Mouse (Mus musculus): ENCODE results near the gene Myom3. TPM values are rescaled to one million over a fixed set of nuclear protein-coding genes. Genes with fewer than 3 reads are reported as not detected.

Gene Myom3
- polyA plus RNA-seq, 1 experiment = 0.26 TPM

DNA sequence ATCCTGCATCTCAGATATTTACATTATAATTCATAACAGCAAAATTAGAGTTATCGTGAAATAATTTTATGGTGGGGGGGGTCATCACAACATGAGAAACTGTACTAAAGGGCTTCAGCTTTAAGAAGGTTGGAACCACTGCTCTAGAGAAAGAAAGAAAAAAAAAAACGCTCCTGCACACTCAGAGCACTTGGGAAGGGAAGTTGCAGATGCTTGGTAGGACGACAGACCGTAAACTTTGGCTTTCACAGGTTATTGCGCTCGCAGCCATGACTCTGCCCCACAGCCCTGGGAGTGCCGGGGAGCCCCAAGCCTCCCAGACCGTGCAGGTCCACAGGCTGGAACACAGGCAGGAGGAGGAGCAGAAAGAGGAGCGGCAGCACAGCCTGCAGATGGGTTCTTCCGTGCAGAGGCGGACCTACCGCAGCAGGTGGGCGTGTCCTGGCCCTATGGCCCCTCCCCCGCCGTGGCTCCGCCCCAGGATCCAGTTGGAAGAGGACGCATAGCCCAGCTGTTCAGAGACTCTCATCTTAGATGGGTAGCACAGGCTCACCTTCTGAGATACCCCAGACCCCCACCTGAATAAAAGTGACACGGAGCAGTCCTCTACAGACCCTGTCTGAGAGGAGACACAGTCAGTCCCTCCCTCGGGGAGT, 2.9 kb downstream of the Myom3 start:
- no peaks in the 10 kb centered on the region; the same call in 1 of the 2 replicates for H3K27me3 ChIP-seq (ENCODE audit: control insufficient read depth, insufficient read depth, low read length)
- no peak overlapping the region for H3K4me3 ChIP-seq (replicated peaks; ENCODE audit: insufficient read depth, low read depth, low read length)
- peak in 1 of 2 experiments; percentile 15 for DNase-seq
- no peak overlapping the region for H3K27ac ChIP-seq (ENCODE audit: insufficient read depth, low read length)
- H3K4me1 ChIP-seq (ENCODE audit: control insufficient read depth, insufficient read depth, low read length) = 0 out of 2 replicates have a peak, but pooled peaks cover 3% of the 10 kb centered on the region
- TF ChIP-seq CTCF (IDR thresholded peaks at IDR 0.05; ENCODE audit: borderline replicate concordance, insufficient read depth, low read depth, low read length) (no peak), POLR2A (IDR thresholded peaks at IDR 0.05; ENCODE audit: borderline replicate concordance, insufficient read depth, low read length) (no peak)
- WGBS = 12% methylated on average over 19 of the region's 19 CpGs

- no peaks in the 10 kb centered on the region; the same call in 1 of the 2 replicates for H3K27me3 ChIP-seq (ENCODE audit: control insufficient read depth, insufficient read depth, low read length)
- no peak for DNase-seq
- TF ChIP-seq CTCF (IDR thresholded peaks at IDR 0.05; ENCODE audit: borderline replicate concordance, insufficient read depth, low read depth, low read length) (no peak), POLR2A (IDR thresholded peaks at IDR 0.05; ENCODE audit: borderline replicate concordance, insufficient read depth, low read length) (no peak)
- H3K27ac ChIP-seq (ENCODE audit: insufficient read depth, low read length) = no peak overlapping the region
- 85% methylated on average over 13 of the region's 13 CpGs for WGBS
- no peak overlapping the region for H3K4me3 ChIP-seq (replicated peaks; ENCODE audit: insufficient read depth, low read depth, low read length)
- 0 out of 2 replicates have a peak, but pooled peaks cover 3% of the 10 kb centered on the region for H3K4me1 ChIP-seq (ENCODE audit: control insufficient read depth, insufficient read depth, low read length)
Observed at GRCm38 (mm10) chr4:135764700-135765099, 5.2 kb downstream of the Myom3 start.

DNA sequence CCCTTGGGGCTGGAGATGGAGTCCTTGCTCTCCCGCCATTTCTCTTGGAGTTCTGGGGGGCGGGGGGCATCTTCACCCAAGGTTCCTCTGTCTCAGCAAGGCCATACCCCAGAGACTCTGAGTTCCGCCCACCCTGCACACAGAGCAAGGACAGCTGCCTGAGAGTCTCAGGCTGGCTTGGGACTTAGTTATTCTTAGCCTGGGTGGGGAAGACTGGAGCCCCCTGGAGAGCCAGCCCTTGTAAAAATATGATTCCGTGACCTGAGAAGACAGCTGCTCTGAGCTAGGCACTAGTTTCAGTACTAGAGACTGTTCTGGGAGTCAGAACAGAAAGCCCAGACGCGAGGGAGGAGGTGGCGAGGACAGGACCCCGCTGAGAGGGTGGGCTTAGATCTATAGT, 6.2 kb downstream of the Myom3 start:
- no peak for TF ChIP-seq POLR2A (IDR thresholded peaks at IDR 0.05; ENCODE audit: borderline replicate concordance, insufficient read depth, low read length)
- TF ChIP-seq CTCF (IDR thresholded peaks at IDR 0.05; ENCODE audit: borderline replicate concordance, insufficient read depth, low read depth, low read length) = no peak
- DNase-seq = no peak
- Histone ChIP-seq H3K27ac (ENCODE audit: insufficient read depth, low read length) (no peak overlapping the region), H3K4me1 (ENCODE audit: control insufficient read depth, insufficient read depth, low read length) (0 out of 2 replicates have a peak, but pooled peaks cover 3% of the 10 kb centered on the region), H3K27me3 (ENCODE audit: control insufficient read depth, insufficient read depth, low read length) (no peaks in the 10 kb centered on the region; the same call in 1 of the 2 replicates), H3K4me3 (replicated peaks; ENCODE audit: insufficient read depth, low read depth, low read length) (no peak overlapping the region)
- 68% methylated on average over 8 of the region's 8 CpGs for WGBS

- DNase-seq = peak in 1 of 2 experiments; percentile 19
- 15% methylated on average over 3 of the region's 3 CpGs for WGBS
- Histone ChIP-seq H3K4me1 (ENCODE audit: control insufficient read depth, insufficient read depth, low read length) (no peaks in the 10 kb centered on the region), H3K27ac (ENCODE audit: insufficient read depth, low read length) (no peak overlapping the region), H3K4me3 (replicated peaks; ENCODE audit: insufficient read depth, low read depth, low read length) (no peak overlapping the region), H3K27me3 (ENCODE audit: control insufficient read depth, insufficient read depth, low read length) (no peaks in the 10 kb centered on the region; the same call in 1 of the 2 replicates)
- TF ChIP-seq POLR2A (IDR thresholded peaks at IDR 0.05; ENCODE audit: borderline replicate concordance, insufficient read depth, low read length) (no peak), CTCF (IDR thresholded peaks at IDR 0.05; ENCODE audit: borderline replicate concordance, insufficient read depth, low read depth, low read length) (no peak)
Observed at GRCm38 (mm10) chr4:135766976-135767375, 7.5 kb downstream of the Myom3 start.

DNA sequence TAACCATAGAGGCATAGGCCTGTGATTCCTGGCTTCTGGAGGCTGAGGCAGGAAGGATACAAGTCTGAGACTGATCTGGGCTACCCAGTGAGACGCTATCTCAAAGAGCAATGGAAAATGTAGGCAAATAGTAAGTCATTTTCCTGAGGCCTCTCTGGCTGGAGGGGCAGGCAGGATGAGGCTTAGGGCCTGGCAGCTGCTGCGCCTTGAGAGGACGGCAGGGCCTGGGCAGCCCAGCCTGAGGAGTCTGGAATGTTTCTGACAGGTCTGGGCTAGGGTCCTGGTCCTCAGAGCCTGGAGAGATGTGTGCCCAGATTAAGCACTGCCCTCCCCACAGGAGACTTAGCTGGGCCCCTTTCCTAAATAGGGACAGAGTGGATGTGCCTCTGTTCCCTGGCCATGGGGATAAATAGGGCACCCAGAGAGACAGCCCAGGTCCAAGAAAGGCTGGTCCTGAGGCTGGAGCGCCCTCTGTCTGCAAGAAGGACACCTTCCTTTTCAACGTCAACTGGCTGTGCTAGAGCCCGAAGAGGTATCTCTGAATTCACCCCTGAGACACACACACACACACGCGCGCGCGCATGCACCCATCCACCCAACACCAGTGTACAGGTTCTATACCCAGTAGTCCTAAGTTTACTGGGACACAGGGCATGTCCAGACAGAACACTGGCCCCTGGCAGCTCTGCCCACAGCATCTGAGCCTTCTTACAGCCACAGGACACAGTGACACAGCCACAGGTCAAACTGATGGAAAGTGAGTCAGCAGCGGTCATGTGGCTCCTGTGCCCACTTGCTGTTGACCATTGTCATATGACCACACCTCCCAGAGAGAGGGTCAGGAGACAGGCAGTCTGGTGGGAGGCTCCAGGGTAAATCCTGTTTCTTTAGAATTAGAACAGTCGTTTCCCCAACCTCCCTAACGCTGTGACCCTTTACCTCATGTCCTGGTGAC, 9.3 kb downstream of the Myom3 start:
- TF ChIP-seq POLR2A (IDR thresholded peaks at IDR 0.05; ENCODE audit: borderline replicate concordance, insufficient read depth, low read length) (no peak), CTCF (IDR thresholded peaks at IDR 0.05; ENCODE audit: borderline replicate concordance, insufficient read depth, low read depth, low read length) (peak; percentile 68)
- DNase-seq = peak; percentile 24 to 37
- H3K4me3 ChIP-seq (replicated peaks; ENCODE audit: insufficient read depth, low read depth, low read length) = no peak overlapping the region
- H3K27ac ChIP-seq (ENCODE audit: insufficient read depth, low read length) = no peak overlapping the region
- H3K27me3 ChIP-seq (ENCODE audit: control insufficient read depth, insufficient read depth, low read length) = no peaks in the 10 kb centered on the region
- no peaks in the 10 kb centered on the region for H3K4me1 ChIP-seq (ENCODE audit: control insufficient read depth, insufficient read depth, low read length)
- WGBS = 65% methylated on average over 14 of the region's 14 CpGs

GRCm38 (mm10) chr4:135770611-135771305, 11.2 kb downstream of the Myom3 start:
- TF ChIP-seq CTCF (IDR thresholded peaks at IDR 0.05; ENCODE audit: borderline replicate concordance, insufficient read depth, low read depth, low read length) (no peak), POLR2A (IDR thresholded peaks at IDR 0.05; ENCODE audit: borderline replicate concordance, insufficient read depth, low read length) (no peak)
- Histone ChIP-seq H3K4me3 (replicated peaks; ENCODE audit: insufficient read depth, low read depth, low read length) (no peak overlapping the region), H3K27ac (ENCODE audit: insufficient read depth, low read length) (no peak overlapping the region), H3K27me3 (ENCODE audit: control insufficient read depth, insufficient read depth, low read length) (no peaks in the 10 kb centered on the region), H3K4me1 (ENCODE audit: control insufficient read depth, insufficient read depth, low read length) (no peaks in the 10 kb centered on the region)
- 73% methylated on average over 18 of the region's 18 CpGs for WGBS
- DNase-seq = no peak

DNA sequence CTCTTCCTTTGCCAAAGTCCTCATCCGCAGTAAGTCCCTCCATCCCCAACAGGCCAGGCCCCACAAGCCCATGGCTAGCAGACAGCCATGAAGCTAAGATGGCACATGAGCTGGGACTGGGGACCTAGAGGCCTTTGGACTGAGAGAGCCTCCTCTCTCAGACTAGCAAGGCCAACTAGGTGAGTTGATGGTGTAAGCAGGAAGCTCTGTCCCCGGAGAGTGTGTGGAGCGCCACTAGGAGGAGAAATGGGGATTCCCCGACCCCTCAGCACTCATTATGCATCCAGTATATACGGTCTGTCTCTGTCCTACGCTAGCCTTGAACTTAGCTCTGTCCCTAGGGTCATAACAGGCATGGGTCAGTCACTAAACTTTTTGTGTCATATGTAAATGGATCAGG, 12.1 kb downstream of the Myom3 start:
- no peak for TF ChIP-seq CTCF (IDR thresholded peaks at IDR 0.05; ENCODE audit: borderline replicate concordance, insufficient read depth, low read depth, low read length)
- Histone ChIP-seq H3K4me3 (replicated peaks; ENCODE audit: insufficient read depth, low read depth, low read length) (no peak overlapping the region), H3K4me1 (ENCODE audit: control insufficient read depth, insufficient read depth, low read length) (no peaks in the 10 kb centered on the region), H3K27me3 (ENCODE audit: control insufficient read depth, insufficient read depth, low read length) (no peaks in the 10 kb centered on the region), H3K27ac (ENCODE audit: insufficient read depth, low read length) (no peak overlapping the region)
- DNase-seq = no peak
- 88% methylated on average over 6 of the region's 6 CpGs for whole genome bisulfite sequencing
